Mouse (Mus musculus) urinary bladder, postnatal 14 days (tissue): ENCODE measurements around the gene Doc2g.
A peak's percentile ranks its signal among the peaks of the same experiment; 100 is the strongest.

Experiments used
- DNase-seq: peaks from one replicate; pipeline ENCODE4 v3.0.0; 2021; ENCODE audit warnings: low spot score

Doc2g gene

GRCm38 (mm10) chr19:3991562-3991961, 11.6 kb upstream of the Doc2g start:
- DNase-seq: no peak

GRCm38 (mm10) chr19:3991966-3992365, 11.1 kb upstream of the Doc2g start:
- no peak for DNase-seq

DNA sequence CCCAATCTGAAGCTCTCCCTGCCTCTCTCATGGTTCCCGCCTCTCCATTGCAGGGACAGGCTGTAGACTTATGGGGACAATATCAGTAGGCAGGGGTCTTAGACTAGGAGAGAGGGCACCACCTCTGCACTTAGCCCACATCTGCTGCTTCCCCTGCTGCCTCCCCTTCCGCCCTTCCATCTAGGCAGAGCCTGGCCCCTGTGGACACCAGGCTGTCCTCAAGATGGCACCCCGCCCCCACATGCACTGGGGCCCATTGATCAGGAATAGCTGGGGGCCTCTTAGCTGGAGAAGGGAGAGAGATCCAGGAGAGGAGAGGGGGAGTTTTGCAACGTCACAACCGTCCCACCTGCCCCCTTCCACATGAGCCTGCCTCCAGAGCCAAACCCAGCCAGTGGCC, 10.7 kb upstream of the Doc2g start, which contains the start of gene Tbx10:
Gene Tbx10 (plus strand): TSS at position 337 of the 400 bp plus-strand sequence.
- DNase-seq: no peak

GRCm38 (mm10) chr19:3994932-3995331, 8.2 kb upstream of the Doc2g start:
- DNase-seq: no peak

GRCm38 (mm10) chr19:3995505-3995904, 7.6 kb upstream of the Doc2g start:
- no peak for DNase-seq

GRCm38 (mm10) chr19:3996106-3996505, 7.0 kb upstream of the Doc2g start:
- no peak for DNase-seq

GRCm38 (mm10) chr19:3996747-3997146, 6.4 kb upstream of the Doc2g start:
- no peak for DNase-seq

- no peak for DNase-seq
Measured at GRCm38 (mm10) chr19:3997231-3997630, 5.9 kb upstream of the Doc2g start.

DNA sequence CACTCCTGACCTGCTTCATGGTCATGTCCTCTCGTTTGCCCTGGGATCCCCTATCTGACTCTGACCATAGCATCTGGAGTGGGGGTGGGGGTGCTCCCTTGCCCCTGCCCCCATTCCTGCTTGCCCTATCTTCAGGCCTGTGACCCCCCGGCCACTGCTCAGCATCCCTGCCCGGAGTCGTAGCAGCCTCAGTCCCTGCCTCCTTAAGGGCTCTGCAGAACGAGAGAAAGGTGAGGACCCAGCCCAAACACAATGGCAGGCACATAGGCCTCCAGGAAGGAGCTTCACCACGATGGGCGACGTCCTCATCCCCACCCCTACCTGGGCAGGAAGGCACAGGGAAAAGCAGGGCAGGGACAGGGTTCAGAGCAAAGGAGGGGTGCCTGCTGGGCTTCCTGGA, 4.8 kb upstream of the Doc2g start:
- DNase-seq: no peak

DNA sequence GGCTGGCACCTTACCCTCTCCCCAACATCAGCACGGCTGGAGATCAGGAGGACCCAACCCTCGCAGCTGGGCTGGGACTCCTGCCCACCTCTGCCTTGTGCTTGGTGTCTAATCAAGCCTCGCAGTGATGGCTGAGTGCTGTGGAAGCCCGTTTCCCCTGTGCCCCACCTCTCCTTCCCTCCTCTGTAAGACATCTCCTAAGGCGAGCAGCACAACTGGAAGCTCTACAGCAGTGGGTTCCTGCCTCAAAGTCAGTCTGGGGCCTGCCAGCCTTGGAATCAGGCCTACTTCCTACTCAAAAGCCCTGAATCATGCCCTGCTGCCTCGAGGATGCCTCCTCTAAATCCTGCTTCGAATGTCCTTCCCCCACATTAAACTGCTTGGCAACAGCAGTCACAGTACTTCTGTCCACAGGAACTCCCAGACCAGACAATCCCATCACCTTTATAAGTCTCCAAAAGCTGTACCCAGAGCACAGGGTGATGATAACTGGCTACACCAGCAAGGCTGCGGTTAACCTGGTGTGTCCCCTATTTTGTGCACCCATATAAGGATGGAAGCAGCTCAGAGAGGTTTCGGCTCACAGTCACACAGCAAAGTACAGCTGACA, 3.9 kb upstream of the Doc2g start:
- DNase-seq: no peak

DNA sequence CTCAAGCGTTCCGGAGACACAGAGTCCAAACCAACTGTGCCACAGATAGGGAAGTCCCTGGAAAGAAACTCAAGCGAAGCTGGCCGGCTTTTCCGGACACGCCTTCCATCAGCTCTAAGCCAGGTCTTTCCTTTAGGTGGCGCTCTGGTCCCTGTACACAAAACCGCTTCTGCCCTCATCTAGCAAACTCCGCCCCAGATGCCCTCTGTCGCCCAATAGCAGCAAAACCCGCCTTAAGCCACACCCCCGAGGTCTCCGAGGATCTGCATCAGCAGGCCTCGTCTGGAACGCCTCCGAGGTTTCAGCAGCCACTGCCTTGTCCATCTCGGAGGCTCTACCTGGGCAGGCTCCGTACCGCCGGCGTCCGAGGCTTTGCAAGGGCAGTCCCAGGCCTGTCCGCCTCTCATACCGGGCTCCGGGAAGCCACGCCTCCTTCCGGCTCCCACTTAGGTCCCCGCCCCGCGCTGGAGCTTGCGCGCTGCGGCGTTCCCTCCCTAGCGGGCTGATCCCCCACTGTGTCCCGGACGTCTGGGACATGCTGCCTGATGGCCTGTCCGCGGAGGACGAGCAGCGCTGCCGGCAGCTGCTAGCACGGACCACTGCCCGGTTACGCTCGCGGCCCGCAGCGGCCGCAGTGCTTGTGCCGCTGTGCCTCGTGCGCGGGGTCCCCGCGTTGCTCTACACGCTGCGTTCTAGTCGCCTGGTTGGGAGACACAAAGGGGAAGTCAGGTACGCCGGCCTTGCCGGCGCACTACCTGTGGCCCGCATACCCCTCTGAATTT, 2.8 kb upstream of the Doc2g start, which contains the start of the genes Nudt8 and Gm49405:
Gene Nudt8 (plus strand): TSS at position 462 of the 782 bp plus-strand sequence.
Gene Gm49405 (plus strand): TSS at position 508 of the 782 bp plus-strand sequence.
- DNase-seq: peak; percentile 98

- no peak for DNase-seq
Measured at GRCm38 (mm10) chr19:4000949-4001525, 2.1 kb upstream of the Doc2g start.

- DNase-seq: no peak
Measured at GRCm38 (mm10) chr19:4001752-4002151, 1.4 kb upstream of the Doc2g start.

- DNase-seq: no peak
Measured at GRCm38 (mm10) chr19:4003641-4004040, 528 bp downstream of the Doc2g start.

DNA sequence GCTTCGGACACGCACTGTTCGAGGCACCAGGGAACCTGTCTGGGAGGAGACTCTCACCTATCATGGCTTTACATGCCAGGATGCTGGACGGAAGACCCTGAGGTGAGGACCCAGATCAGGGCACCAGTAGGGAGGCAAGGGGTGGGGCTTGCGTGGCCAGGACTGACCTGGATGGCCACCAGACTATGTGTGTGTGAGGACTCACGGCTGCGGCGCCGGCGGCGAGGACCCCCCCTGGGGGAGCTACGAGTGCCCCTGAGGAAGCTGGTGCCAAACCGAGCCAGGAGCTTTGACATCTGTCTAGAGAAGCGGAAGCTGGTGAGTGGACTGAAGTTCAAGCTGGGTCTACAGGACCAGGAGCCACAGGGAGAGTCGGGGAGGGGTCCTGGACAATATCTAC, 1.2 kb downstream of the Doc2g start:
- no peak for DNase-seq

DNA sequence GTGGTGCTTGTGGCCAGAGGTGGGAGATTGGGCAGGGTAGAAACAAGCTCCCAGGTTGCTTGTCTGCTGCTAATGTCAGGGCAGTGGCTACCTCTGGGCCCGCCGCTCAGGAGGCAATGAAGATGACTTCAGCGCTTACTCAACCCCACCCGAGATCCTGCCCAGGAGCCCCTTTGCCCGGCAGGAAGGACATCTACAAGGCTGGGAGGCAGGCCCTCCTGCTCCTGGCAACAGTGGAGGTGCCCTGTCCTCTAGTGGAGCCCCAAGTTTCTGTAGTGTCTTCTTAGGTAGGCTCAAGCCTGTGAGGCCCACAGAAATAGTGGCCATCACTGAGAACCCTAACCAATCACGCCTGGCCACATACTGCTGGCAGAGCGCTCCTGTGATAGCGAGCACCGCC, 2.0 kb downstream of the Doc2g start:
- no peak for DNase-seq

DNA sequence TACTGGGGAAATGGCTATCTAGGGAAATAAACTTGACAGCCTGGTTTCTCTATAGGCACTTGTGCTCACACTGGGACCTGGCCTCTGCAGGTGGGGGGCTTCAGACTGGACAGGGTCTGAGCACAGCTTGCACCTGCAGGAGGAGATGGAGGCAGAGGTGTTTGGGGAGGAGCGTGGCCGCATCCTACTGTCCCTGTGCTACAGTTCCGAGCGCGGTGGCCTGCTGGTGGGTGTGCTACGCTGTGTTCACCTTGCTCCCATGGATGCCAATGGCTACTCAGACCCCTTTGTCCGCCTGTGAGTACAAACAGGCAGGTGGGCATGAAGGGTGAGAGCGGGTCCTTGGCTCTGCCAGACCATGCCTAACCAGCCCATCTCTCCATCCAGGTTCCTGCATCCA, 2.9 kb downstream of the Doc2g start:
- DNase-seq: no peak

- DNase-seq: no peak
Measured at GRCm38 (mm10) chr19:4011086-4011485, 8.0 kb downstream of the Doc2g start.

DNA sequence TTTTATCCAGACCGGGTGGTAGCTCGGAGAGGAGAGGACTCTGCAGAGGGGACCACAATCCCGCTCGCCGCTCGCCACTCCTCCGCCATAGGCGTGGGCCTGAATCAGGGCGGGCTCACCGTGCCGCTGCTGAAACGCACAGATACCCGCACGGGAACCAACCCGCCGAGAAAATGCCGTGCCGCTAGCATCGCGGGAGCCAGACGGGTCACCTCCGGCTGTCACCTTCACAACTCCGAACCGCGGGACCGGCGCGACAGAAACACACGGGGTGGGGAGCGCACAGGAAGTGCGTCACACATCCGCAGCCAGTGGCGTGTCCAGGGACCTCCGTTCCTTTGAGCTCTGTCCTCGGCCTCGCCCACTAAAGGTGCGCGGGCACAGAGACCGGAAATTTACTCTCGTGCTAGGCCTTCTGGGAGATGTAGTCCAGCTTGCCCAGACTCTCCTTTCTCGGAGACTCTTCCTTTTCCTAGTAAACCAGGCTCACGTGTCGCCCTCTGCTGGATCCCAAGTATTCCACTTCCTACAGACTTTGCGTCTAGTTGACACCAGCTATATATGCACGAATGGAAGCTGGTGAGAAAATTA, 9.4 kb downstream of the Doc2g start, which contains the start of gene Ndufv1:
Gene Ndufv1 (minus strand): TSS at position 375 of the 591 bp plus-strand sequence.
- peak; percentile 97 for DNase-seq

- DNase-seq: no peak
Measured at GRCm38 (mm10) chr19:4013066-4013465, 10.0 kb downstream of the Doc2g start.

GRCm38 (mm10) chr19:4014802-4015201, 11.7 kb downstream of the Doc2g start:
- no peak for DNase-seq

- no peak for DNase-seq
Measured at GRCm38 (mm10) chr19:4015635-4016034, 12.5 kb downstream of the Doc2g start.
